Mouse (Mus musculus) layer of hippocampus, adult 9-11 months (tissue): ENCODE results near the gene Rnf40.

Experiments used
- DNase-seq: peaks from one replicate; pipeline ENCODE4 v3.0.0; 2022

Gene Rnf40

GRCm38 (mm10) chr7:127588011-127588871 lies at the start of gene Rnf40, which contains the start of gene Ccdc189:
Gene Rnf40, plus strand, starts transcription at chr7:127588767.
Gene Ccdc189, minus strand, starts transcription at chr7:127588595.
- peak; percentile 99 for DNase-seq

- no peak for DNase-seq
Measured at GRCm38 (mm10) chr7:127541671-127542070, 46.9 kb upstream of the Rnf40 start.

- DNase-seq = no peak
Measured at GRCm38 (mm10) chr7:127549116-127549835, 39.3 kb upstream of the Rnf40 start.

GRCm38 (mm10) chr7:127551558-127551957 lies 37.0 kb upstream of the Rnf40 start:
- no peak for DNase-seq

GRCm38 (mm10) chr7:127560580-127560979 lies 28.0 kb upstream of the Rnf40 start:
- DNase-seq = no peak

GRCm38 (mm10) chr7:127561340-127561858 lies 27.2 kb upstream of the Rnf40 start, which contains the start of gene Tmem265:
Gene Tmem265, plus strand, starts transcription at chr7:127561390.
- no peak for DNase-seq

GRCm38 (mm10) chr7:127564381-127565150 lies 24.0 kb upstream of the Rnf40 start:
- DNase-seq = no peak

- DNase-seq = peak; percentile 97
Measured at GRCm38 (mm10) chr7:127572895-127573471, 15.6 kb upstream of the Rnf40 start, which contains the start of gene Phkg2. Gene Phkg2, plus strand, starts transcription at chr7:127573340.

- no peak for DNase-seq
Measured at GRCm38 (mm10) chr7:127573503-127574008, 15.0 kb upstream of the Rnf40 start.

- no peak for DNase-seq
Measured at GRCm38 (mm10) chr7:127574115-127574514, 14.5 kb upstream of the Rnf40 start.

GRCm38 (mm10) chr7:127583260-127583659 lies 5.3 kb upstream of the Rnf40 start:
- no peak for DNase-seq

- DNase-seq = no peak
Measured at GRCm38 (mm10) chr7:127585031-127585430, 3.5 kb upstream of the Rnf40 start.

GRCm38 (mm10) chr7:127586149-127586548 lies 2.4 kb upstream of the Rnf40 start:
- no peak for DNase-seq

GRCm38 (mm10) chr7:127587196-127587595 lies 1.4 kb upstream of the Rnf40 start:
- no peak for DNase-seq

- DNase-seq = no peak
Measured at GRCm38 (mm10) chr7:127588901-127589300, 334 bp downstream of the Rnf40 start.

- no peak for DNase-seq
Measured at GRCm38 (mm10) chr7:127589637-127590036, 1.1 kb downstream of the Rnf40 start.

- no peak for DNase-seq
Measured at GRCm38 (mm10) chr7:127591108-127591507, 2.5 kb downstream of the Rnf40 start.

GRCm38 (mm10) chr7:127592575-127592974 lies 4.0 kb downstream of the Rnf40 start:
- no peak for DNase-seq

GRCm38 (mm10) chr7:127596747-127597146 lies 8.2 kb downstream of the Rnf40 start:
- no peak for DNase-seq

GRCm38 (mm10) chr7:127600612-127601011 lies 12.0 kb downstream of the Rnf40 start:
- no peak for DNase-seq

- DNase-seq = no peak
Measured at GRCm38 (mm10) chr7:127601735-127602134, 13.2 kb downstream of the Rnf40 start.

GRCm38 (mm10) chr7:127602903-127603302 lies 14.3 kb downstream of the Rnf40 start:
- DNase-seq = no peak
